Mouse (Mus musculus) spleen, embryonic (tissue): ENCODE results near the gene Ankrd52.

Experiments
- CTCF ChIA-PET: fragments of 350-600 bp; sonication (Branson Sonifier 250); formaldehyde crosslinking; loops from one replicate; lab custom pipeline; 2022; lab: Charles Lee

The Ankrd52 gene

DNA sequence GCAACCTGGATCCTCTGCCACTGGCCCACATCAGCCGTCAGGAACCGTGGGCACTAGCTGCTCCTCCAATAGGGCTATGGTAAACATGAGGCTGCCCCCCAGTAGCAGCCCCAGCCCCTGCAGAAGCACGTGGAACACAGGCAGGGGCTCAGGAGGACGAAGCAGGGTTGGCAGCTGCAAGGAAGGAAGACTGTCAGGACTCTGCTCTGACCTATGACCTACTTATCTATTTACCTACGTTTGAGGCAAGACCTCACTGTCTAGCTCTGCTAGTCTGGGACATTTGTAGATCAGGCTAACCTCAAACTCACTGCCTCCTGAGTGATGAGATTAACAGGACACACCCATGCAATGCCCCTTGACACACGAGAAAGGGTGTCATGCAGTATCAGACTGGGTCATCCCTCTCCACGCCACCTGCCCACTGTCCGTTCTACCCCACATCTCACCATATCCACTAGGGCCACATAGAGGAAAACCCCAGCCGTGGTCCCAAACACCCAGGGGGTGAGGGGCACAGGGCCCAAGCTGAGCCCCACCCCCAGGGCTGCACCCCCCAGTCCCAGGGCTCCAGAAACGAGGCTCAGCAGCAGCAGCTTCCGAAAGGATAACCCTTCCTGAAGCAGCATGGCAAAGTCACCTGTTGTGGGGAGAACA is 19.2 kb downstream of the Ankrd52 start:
- CTCF ChIA-PET: no interaction called here

DNA sequence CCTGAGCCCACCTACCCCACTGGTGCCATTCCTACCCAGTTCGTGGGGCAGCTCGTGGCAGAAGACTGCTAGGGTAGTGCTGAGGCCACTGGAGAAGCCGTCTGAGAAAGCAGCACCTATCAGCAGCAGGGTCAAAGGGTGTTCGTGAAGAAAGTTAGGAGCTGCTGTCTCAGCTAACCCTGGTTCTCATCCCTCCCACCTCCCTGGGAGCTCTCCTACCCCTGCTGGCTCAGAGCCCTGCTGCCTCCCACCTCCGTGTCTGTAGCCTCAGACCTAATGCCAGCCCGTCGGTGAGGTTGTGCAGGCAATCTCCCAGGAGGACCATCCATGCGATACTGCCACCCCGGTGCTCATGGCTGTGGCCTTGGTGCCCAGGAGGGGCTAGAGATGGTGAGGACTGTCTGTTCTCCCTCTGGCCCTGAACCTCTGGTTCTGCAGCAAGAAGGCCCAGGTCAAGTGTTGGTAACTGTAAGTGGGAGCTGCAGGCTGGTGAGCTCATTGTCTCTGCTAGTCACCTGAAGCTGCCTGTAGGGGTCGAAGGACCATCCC is 19.9 kb downstream of the Ankrd52 start:
- CTCF ChIA-PET: no interaction called here

DNA sequence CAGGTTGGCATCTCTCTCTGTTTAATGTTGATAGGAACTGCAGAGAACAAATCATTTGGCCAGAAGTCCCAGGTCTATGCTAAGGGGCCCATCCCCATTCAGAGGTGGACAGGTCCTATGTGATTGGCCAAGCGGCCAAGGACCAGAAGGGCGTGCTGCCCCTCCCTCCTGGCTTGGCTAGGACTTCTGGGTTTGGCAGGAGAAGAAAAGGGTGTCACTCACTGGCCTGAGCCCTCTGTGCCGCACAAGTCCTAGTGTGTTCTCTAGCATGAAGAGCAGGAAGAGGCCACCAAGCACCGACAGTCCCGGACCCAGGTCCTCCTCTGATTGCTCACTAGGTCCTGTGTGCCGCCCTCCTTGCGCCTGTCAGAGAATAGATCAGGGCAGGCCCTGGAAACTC is 20.6 kb downstream of the Ankrd52 start:
- CTCF ChIA-PET: interaction anchor here (0.5 kb wide), 1 partner anchor 1227 kb away, joined by 3 read pairs; no protein-coding TSS in a partner anchor

DNA sequence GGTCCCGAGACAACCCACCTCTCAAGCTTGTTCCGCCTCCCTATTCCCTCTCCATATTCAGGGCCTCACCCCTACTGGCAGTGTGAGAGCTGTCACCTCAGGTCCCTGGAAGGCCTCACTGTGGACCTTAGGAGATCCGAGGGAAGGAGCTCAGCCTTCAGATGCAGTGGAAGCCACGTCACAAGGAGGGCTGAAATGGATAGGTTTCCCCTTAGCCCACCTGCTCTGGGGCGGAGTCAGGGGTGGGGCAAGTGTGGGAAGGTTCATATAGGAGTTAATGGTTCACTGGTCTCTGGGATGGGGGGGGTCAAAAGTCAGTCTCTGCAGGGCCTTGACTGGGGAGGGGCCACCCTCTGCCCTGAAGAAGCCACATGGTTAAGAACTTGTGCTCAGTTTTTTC is 23.4 kb downstream of the Ankrd52 start:
- CTCF ChIA-PET: interaction anchor here (0.6 kb wide), 1 partner anchor 119 kb away, joined by 4 read pairs; no protein-coding TSS in a partner anchor

DNA sequence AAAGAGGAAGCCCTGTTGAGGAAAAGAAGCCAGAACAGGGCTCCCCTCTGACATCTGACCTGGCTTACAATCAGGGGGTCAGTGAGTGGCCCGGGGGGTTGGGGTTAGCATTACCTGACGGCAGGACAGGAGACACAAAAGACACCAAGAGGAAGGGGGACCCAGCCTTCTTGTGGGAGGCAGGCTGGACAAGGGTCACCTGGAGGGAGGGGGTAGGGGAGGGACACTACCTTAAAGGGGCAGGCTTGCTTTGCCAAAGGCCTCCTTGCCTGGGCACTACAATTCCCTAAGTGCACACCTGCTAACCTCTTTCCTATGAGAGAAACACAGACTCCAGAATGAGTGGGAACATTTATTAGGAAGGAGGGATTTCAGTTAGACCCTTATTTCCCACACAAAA is 24.1 kb downstream of the Ankrd52 start, which contains the start of gene Slc39a5:
TSS of gene Slc39a5 (minus strand) at position 174 of the 400 bp plus-strand sequence.
- CTCF ChIA-PET: no interaction called here

DNA sequence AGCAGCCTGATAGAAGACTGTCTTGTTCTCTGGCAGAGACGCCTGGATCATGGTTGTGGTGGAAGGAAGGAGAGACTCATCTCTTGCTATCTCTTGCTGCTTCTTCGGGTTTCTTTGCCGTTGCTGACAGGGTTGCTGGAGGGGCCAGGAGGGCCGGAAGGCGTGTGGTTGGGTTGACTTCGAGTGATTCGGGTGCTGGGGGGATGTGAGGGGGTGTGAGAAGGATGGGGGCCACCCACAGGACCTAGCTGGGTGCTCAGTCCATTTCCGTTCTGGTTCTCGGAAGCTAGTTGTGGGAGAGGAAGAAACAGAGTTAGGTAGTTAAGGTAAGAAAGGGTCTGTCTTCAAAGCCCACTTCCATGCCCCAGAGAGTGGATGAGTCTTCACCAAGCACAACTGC is 24.7 kb downstream of the Ankrd52 start:
- CTCF ChIA-PET: no interaction called here

DNA sequence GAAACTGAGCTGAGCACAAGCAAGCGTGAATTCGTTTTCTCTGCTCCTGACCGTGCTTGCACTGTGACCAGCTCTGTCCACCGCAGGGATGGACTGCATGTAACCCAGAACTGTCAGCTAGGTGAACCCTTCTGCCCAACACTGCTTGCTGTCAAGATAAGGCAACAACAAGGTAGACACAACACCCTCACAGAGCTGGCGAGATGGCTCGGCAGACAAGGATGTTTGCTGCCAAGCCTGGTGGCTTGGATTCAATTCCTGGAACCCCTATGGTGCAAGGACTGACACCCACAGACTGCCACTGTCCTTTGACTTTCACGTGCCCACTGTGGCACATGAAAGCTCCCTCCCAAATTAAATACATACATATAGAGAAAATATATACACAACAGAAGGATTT is 27.0 kb downstream of the Ankrd52 start:
- CTCF ChIA-PET: no interaction called here

DNA sequence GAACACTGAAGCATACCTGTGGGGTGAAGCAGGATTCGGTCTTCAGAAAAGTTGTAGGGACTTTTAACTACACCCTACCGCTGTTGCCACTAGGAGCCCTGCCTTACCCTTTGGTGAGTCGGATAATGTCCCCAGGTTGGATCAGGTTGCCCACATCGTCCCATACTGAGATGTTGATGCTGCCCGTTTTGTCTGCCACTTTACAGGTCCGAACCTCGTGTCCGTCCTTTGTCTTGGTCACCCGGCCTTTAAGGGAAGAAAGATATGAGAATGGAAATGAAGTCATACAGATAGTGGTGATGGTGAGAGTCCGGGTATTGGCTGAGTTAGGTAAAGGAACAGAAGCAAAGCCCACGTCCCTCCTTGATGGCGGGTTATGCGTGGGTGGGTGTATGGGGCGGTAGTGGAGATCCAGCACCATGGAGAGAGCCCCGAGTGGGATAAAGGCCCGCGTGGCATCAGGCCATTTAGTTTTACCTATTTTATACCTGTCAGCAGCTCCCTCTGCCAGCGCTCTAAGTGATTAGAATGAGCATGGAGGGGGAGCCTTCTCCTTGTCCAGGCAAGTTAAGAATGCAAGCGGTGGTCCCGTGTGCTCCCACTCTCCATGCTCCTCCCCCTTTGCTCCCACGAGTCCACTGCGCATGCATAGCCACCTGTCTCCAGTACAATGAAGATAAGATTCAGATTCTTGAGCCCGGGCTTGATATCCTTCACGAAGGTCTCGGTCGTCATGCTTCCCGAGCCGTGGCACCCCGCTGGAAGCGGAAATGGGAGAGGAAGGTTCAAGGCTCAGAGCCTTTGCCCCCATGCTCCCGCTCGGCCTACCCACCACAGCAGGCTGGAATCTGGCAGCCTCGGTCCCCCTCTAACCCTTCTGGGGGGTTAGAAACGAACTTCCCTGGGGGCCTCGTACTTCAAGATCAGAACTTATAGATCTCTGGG is 31.9 kb downstream of the Ankrd52 start:
- CTCF ChIA-PET: interaction anchor here (1.1 kb wide), 1 partner anchor 44 kb away, joined by 3 read pairs; no protein-coding TSS in a partner anchor

DNA sequence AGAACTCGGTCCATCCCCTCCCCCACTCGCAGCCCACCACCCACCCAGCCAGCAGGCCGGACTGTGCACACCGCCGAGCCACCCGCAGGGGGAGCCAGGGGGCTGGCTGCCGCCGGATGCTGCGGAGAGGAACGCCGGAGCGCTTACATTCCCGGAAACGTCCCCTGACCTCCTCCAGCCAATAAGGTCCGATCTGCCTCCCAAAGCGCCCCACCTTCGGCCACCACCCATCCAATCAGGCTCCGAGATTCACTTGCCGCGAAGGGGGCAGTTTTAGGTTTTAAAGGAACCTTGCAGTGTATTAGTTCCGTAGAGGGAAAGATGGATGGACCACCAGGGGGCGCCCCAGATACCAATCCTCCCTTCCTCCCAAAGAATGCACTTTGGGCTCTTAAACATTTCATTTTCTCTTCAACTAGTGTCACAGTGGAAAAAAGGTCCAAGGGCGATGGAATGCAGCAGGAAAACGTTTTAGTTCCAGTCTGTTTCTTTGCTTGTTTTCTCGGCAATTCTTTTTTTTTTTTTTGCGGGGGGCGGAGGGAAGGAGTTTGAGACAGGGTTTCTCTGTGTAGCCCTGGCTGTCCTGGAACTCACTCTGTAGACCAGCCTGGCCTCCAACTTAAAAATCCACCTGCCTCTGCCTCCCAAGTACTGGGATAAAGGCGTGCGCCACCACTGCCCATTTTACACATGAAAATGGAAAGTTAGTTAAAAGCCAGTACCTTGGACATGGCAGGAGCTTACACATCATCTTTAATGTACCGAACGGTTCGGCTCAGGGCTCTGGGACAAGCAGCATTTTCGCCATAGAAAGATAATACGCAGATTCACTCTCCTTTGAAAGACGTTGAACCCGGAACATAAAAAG is 33.0 kb downstream of the Ankrd52 start:
- CTCF ChIA-PET: interaction anchor here (0.6 to 2.2 kb wide), 4 partner anchors 10 to 34 kb away, joined by 3 to 11 read pairs (median 6); no protein-coding TSS in a partner anchor

DNA sequence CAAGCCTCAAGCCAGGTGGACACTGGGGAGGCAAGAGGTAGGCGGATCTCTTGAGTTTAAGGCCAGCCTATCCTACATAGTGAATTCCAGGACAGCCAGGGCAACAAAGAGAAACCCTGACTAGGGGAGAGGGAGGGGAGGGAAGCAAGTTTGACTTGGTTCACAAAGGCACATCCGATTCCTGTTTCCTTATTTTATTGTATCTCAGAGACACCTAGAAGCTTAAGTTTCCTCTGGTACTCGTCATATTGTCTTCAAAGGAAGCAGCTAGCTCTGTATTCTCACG is 33.6 kb downstream of the Ankrd52 start:
- CTCF ChIA-PET: interaction anchor here (0.6 to 2.2 kb wide), 6 partner anchors 9 to 73 kb away, joined by 3 to 11 read pairs (median 6); partner anchors contain the start of gene Cs

DNA sequence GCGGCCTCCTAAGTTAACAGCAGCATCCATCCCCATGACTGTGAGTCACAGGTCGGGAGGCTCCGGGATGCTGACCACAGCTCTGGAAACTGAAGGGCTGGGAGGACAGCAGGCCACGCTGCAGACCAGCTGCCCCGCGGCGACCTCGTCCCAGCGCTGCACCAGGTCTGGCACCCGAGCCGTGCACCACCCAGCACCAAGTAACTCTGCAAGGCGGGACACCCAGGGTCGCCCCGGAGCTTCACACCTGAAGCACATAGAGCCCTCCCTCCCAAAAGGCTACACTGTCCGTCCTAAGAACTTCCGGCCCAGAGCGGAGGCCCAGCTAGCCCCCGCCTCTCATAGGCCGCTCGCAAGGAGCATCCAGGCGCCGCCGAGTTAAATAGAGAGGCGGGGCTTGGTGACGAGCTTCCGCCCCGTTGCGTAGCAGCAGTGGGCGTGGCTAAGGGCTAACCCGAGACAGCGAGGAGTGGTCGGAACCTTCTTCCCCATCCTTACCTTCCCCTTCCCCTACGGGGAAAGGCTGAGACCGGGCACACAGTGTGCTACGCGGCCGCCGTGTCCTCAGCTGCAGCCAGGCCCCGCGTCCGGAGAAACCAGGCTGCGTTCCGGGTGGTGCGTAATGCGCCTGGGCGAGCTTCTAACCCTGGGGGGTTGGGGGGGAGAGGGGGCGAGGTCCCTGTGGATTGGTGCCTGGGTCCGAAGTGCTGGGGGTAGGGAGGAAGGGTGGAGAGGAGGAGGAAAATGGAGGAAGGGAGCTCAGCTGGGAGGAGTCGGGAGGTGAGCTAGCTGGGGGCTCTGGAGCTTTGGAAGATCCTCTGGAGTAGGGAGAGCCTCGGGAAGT is 34.5 kb downstream of the Ankrd52 start, which contains the start of the genes Nabp2 and Rnf41:
TSS of gene Nabp2 (minus strand) at position 282 of the 844 bp plus-strand sequence.
TSS of gene Rnf41 (plus strand) at position 447 of the 844 bp plus-strand sequence.
- CTCF ChIA-PET: interaction anchor here (0.5 to 2.2 kb wide), 9 partner anchors 11 to 1228 kb away, joined by 3 to 11 read pairs (median 3); partner anchors contain the start of gene Cs

DNA sequence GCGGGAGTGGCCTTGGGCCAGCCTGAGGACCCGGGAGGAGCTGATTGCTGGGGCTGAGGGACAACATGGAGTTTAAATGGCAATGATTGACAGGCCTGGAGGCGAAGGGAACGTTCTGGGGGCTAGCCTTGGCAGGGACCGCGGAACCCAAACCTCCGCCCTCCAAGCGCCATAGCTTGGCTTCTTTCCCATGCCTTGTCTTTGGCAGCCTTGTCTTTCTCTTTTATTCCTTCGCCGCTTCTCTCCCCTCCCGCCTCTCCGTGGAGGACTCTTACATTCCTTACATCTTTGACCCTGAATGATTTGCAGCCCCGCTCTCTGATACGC is 35.1 kb downstream of the Ankrd52 start:
- CTCF ChIA-PET: interaction anchor here (0.6 to 2.2 kb wide), 3 partner anchors 10 to 43 kb away, joined by 3 to 11 read pairs (median 11); no protein-coding TSS in a partner anchor

DNA sequence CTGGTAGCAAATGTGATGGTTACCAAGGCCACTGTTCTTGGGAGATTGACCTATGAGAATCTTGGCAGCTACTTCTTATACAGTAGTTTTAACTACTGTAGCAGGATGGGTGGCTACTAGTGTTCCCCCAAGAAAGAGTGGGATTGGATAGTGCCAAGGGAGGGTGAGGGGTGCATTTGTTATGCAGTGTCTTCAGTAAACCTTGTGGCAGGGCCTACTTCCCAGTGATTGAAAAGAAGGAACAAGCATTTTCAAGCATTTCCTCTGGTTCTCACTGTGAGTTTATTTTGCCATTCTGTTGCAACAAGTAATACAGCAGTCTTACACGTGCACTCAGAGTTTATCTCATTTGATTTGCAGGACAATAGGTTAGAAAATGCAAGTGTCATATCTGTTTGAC is 35.6 kb downstream of the Ankrd52 start:
- CTCF ChIA-PET: no interaction called here

DNA sequence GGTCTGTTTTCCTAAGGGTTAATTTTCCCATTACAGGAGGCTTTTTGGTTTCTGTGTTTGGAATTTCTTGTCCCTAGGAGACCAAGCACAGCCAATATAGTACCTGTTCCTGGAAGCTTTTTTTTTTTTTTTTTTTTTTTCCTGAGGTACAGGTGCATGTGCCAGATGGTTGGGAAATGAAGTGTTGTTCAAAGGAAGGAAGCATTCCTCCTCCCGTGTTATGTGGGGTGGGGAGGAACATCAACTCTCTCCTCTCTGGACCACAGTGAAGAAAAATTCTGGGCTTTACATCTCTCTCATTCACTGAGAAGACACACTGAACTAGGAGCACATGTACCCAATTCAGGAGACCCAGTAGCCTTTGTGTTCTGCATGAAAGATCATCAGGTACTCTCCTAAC is 36.2 kb downstream of the Ankrd52 start:
- CTCF ChIA-PET: interaction anchor here (0.6 kb wide), 1 partner anchor 27 kb away, joined by 3 read pairs; no protein-coding TSS in a partner anchor

DNA sequence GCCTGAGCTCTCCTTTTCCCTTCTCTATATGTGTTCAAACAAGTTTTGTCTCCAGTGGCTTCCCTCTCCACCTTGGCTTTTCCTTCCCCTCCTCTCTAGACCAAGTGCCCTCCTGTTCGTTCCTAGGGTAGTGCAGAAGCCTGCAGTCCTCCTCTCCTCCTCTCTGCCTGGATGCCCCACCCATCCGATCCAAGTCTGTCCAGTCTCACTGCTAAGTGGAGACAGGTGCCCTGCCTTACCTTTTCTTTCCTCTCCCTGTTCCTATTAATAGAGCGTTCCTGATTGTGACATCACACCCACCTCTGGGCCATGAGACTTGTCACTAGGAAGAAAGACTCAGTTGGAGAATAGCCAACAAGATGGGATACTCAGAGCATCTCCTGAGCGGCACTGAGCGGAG is 37.9 kb downstream of the Ankrd52 start:
- CTCF ChIA-PET: interaction anchor here (0.6 kb wide), 1 partner anchor 34 kb away, joined by 3 read pairs; no protein-coding TSS in a partner anchor

DNA sequence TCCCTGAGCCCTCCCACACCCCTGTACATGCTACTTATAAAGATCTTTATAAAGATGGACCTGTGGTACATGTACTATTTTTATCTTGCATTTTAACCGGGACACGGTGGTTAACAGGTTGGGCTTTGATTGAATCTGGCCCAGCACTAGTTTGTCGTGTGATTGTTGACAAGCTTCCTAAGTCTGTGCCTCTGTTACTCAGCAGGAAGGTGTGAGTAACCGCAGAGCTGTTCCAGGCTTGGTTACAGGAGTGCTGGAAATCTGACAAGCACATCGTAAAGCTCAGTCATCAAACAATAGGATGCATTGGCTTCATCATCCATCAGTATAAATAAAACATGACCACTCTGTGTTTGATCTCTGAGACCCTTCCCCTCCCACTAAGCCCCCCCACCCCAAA is 45.5 kb downstream of the Ankrd52 start:
- CTCF ChIA-PET: interaction anchor here (0.5 to 0.6 kb wide), 2 partner anchors 10 to 150 kb away, joined by 3 to 4 read pairs; no protein-coding TSS in a partner anchor

DNA sequence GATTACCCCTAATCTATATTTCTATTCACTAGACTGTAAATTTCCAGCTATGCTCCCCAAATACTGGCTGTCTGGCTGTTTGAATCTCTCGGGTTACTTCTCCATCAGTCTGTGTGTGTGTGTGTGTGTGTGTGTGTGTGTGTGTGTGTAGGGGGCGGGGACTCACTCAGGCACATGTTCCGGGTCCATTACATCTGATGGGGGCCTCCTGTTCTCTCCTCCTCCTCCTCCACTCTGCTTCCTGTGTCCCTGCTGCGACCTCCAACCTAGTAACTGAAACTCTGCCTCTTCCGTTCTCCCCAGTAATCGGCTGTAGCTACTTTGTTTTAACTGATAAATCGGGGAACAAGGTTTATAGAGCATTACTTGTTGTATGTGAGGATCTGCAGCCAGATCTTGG is 47.7 kb downstream of the Ankrd52 start:
- CTCF ChIA-PET: interaction anchor here (1.1 kb wide), 1 partner anchor 13 kb away, joined by 3 read pairs; the partner anchor contains the start of genes Nabp2 and Rnf41

DNA sequence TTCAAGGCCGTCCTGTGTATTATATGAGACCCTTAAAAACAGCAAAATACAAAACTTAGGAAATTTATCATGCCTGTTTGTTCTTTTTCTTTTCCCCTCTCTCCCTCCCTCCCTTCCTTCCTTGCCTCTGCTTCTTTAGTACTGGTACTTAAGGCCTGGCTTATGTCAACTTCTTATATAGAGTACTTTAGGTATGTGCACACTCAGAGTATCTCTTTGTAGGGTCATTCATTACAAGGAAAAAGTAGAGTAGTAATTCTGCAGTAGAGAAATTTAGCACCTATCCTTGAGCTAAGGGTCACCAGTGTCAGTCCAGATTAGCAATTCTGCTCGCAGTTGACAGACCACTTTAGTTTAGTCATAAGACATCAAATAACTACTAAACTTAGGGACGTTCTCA is 48.3 kb downstream of the Ankrd52 start:
- CTCF ChIA-PET: interaction anchor here (1.1 kb wide), 1 partner anchor 14 kb away, joined by 3 read pairs; the partner anchor contains the start of genes Nabp2 and Rnf41

DNA sequence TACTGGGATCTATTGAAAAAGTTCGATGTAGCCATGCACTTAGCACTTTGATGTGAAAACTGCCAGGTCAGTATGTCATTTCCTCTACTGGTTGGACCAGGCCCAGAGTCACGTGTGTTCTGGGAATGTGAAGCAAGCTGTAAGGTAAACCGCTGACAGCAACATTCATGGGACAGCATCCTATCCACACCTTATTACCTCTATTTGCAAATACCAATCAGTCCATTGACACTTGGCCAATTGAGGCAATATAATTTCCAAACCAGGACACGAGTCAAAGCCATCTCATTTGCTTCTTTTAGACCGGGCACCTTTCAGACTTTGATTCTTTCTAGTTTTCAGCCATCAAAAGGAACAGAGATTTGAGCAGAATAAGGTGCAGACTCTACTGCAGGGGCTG is 52.1 kb downstream of the Ankrd52 start:
- CTCF ChIA-PET: no interaction called here
